9 mouse cellular contexts compared by ENCODE assay signal in the genomic region with DNA sequence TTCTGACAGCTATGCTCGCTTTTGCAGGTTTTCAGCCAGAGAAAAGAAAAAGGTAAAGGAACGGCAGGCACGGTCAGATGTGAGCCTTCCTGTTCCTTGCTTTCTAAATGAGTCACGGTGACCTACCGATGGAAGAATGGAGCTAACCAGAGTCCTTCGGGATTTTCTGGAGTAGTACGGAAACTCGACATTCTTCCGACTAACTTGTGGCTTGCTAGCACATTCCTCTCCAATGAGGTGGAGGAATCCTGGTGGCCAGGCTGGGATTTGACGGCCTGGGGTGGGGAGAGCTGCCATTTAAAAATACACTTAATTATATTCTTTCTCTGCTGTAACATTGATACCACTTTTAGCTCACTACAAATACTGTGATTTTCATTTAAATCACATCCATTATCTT.
A peak's percentile ranks its signal among the peaks of the same experiment; 100 is the strongest.
DNase-seq lines count a peak whose midpoint lies in the region; ATAC-seq and TF ChIP-seq lines count a peak whose summit lies in the region.
"Had no signal": no experiment of that assay in that cellular context is flagged by ENCODE, and none has a peak within 500 bp of the region (broad histone marks: within the 10 kb centered on the region; RNA-seq: fewer than 3 reads in every experiment).

No protein-coding gene starts in this region.

- TF ChIP-seq CTCF in lung, adult 2 months (IDR thresholded peaks at IDR 0.05; ENCODE audit: insufficient read depth, low read length) = no peak

- no peaks in the 10 kb centered on the region for H3K9me3 ChIP-seq in embryonic facial prominence, embryonic 13.5 days
- H3K9me3 ChIP-seq in heart, embryonic 15.5 days (replicated peaks) = no peaks in the 10 kb centered on the region
- H3K9me3 ChIP-seq: liver, embryonic 12.5 days had no signal

- no peak for TF ChIP-seq POLR2A in lung, adult 2 months (IDR thresholded peaks at IDR 0.05; ENCODE audit: borderline replicate concordance, extremely low read depth, low read depth, low read length)

- H3K27ac ChIP-seq in embryonic facial prominence, embryonic 13.5 days = peak overlapping the region; percentile 78
- peak overlapping the region; percentile 78 for H3K27ac ChIP-seq in heart, embryonic 15.5 days
- H3K27ac ChIP-seq: liver, embryonic 12.5 days had no signal

- H3K9ac ChIP-seq in embryonic facial prominence, embryonic 13.5 days = no peak overlapping the region
- peak overlapping the region; percentile 43; the same call in 1 of the 2 replicates for H3K9ac ChIP-seq in heart, embryonic 15.5 days
- H3K9ac ChIP-seq: liver, embryonic 12.5 days had no signal

- H3K4me3 ChIP-seq in embryonic facial prominence, embryonic 13.5 days = no peak overlapping the region
- H3K4me3 ChIP-seq in heart, embryonic 15.5 days = peak overlapping the region; percentile 12; the same call in 1 of the 2 replicates
- no peak overlapping the region for H3K4me3 ChIP-seq in lung, adult 2 months (replicated peaks; ENCODE audit: extremely low read depth, low read depth, low read length)
- H3K4me3 ChIP-seq: liver, embryonic 12.5 days had no signal

- DNase-seq in adrenal gland, adult (ENCODE audit: inconsistent age in 2 of 2, low spot score in 1 of 2) = peak; percentile 58 to 76
- no peak for DNase-seq in adrenal gland, postnatal 4 days (ENCODE audit: low spot score in 2 of 2)
- DNase-seq in lung, adult 2 months = peak; percentile 44
- DNase-seq in testis, postnatal 14 days (ENCODE audit: low spot score) = no peak
- DNase-seq in cerebellum, adult 9-11 months = no peak

- peak overlapping the region; percentile 28 for H3K4me2 ChIP-seq in embryonic facial prominence, embryonic 13.5 days
- H3K4me2 ChIP-seq in heart, embryonic 15.5 days = peak overlapping the region; percentile 56
- H3K4me2 ChIP-seq: liver, embryonic 12.5 days had no signal

- WGBS in embryonic facial prominence, embryonic 13.5 days = 24% methylated on average over 10 of the region's 10 CpGs
- 16% methylated on average over 10 of the region's 10 CpGs for WGBS in heart, embryonic 15.5 days
- WGBS in lung, adult 2 months = 45% methylated on average over 10 of the region's 10 CpGs

- 0 out of 2 replicates have a peak, but pooled peaks have one; percentile 61 for ATAC-seq in embryonic facial prominence, embryonic 13.5 days (ENCODE audit: insufficient number of reproducible peaks, insufficient read depth, low FRiP score, low TSS enrichment, low read depth)
- 0 out of 2 replicates have a peak, but pooled peaks have one; percentile 40 for ATAC-seq in heart, embryonic 15.5 days (replicated peaks; ENCODE audit: insufficient number of reproducible peaks, insufficient read depth, low FRiP score, low read depth)
- ATAC-seq in granulocyte monocyte progenitor cell, adult 5-6 weeks (replicated peaks; ENCODE audit: poor library complexity, severe bottlenecking) = no peak
- ATAC-seq: liver, embryonic 12.5 days had no signal

- H3K36me3 ChIP-seq in embryonic facial prominence, embryonic 13.5 days = no peaks in the 10 kb centered on the region
- H3K36me3 ChIP-seq in heart, embryonic 15.5 days = no peaks in the 10 kb centered on the region
- H3K36me3 ChIP-seq: liver, embryonic 12.5 days had no signal

- no peaks in the 10 kb centered on the region for H3K27me3 ChIP-seq in embryonic facial prominence, embryonic 13.5 days
- H3K27me3 ChIP-seq in heart, embryonic 15.5 days = no peaks in the 10 kb centered on the region

- H3K4me1 ChIP-seq in embryonic facial prominence, embryonic 13.5 days = peaks cover 44% of the 10 kb centered on the region
- H3K4me1 ChIP-seq in heart, embryonic 15.5 days (replicated peaks) = peaks cover 49% of the 10 kb centered on the region
- H3K4me1 ChIP-seq in lung, adult 2 months (ENCODE audit: control insufficient read depth, insufficient read depth, low read length) = peaks cover 3% of the 10 kb centered on the region; the same call in 1 of the 2 replicates

Comparison
In these comparisons a context has a peak if more than half of its experiments do, and no peak if none do; other contexts are left out.
1. DNase-seq: peak in adrenal gland, adult (2 of 2) and lung, adult 2 months (single experiment); none in adrenal gland, postnatal 4 days (0 of 2), testis, postnatal 14 days (single experiment) and cerebellum, adult 9-11 months (single experiment).